Mouse (Mus musculus): ENCODE measurements around the gene Ttc28. TPM values are rescaled to one million over a fixed set of nuclear protein-coding genes. Genes with fewer than 3 reads are reported as not detected.

Ttc28 gene
- polyA plus RNA-seq, 1 experiment from 2014 or later: 3.5 TPM

- no peak; the same call in none of the 2 replicates for ATAC-seq (ENCODE audit: low FRiP score, low TSS enrichment)
- peak overlapping the region; percentile 21; the same call in 1 of the 2 replicates for H3K4me2 ChIP-seq (replicated peaks; ENCODE audit: low read depth)
Measured at GRCm38 (mm10) chr5:111207924-111208659, 328.5 kb downstream of the Ttc28 start.

DNA sequence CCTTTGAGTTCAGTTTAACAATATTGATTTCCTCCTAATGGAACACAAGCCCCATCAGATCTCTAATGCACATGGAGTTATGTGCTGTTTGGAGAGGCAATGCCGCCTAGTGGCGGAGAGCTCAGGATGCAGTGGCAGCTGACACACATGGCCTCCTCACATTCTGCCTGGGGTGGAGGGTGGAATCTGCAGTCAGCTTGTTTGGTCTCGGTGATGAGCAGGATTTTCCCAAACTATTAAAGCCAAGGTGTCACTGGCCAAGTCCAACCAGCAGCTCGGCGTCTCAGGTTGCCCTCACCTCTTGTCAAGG, 329.0 kb downstream of the Ttc28 start:
- TF ChIP-seq EP300 (optimal IDR thresholded peaks at IDR 0.05): no peak
- peak; percentile 94 for TF ChIP-seq CTCF (IDR thresholded peaks at IDR 0.05; ENCODE audit: low read depth)
- no peaks in the 10 kb centered on the region for H3K4me1 ChIP-seq (replicated peaks; ENCODE audit: control insufficient read depth, insufficient read depth)
- H3K27me3 ChIP-seq (ENCODE audit: control insufficient read depth, insufficient read depth, low read length): no peaks in the 10 kb centered on the region
- DNase-seq (ENCODE audit: low spot score) (peak; percentile 63), ATAC-seq (ENCODE audit: low FRiP score, low TSS enrichment) (peak; percentile 64; the same call in 1 of the 2 replicates)
- no peak overlapping the region for H3K4me2 ChIP-seq (replicated peaks; ENCODE audit: low read depth)
- H3K4me3 ChIP-seq (ENCODE audit: low read depth, low read length): no peak overlapping the region
- H3K9me3 ChIP-seq (ENCODE audit: control insufficient read depth, low read length): no peaks in the 10 kb centered on the region
- 41% methylated on average over 5 of the region's 5 CpGs for WGBS
- H3K27ac ChIP-seq (replicated peaks): no peak overlapping the region
- H3K36me3 ChIP-seq (ENCODE audit: control insufficient read depth, insufficient read depth, low read length): no peaks in the 10 kb centered on the region
- no peak overlapping the region for H3K9ac ChIP-seq (ENCODE audit: low read length)

More at GRCm38 (mm10) chr5:111207924-111208659, 328.5 kb downstream of the Ttc28 start:
- Histone ChIP-seq H3K9me3 (ENCODE audit: control insufficient read depth, low read length) (no peaks in the 10 kb centered on the region), H3K27me3 (ENCODE audit: control insufficient read depth, insufficient read depth, low read length) (no peaks in the 10 kb centered on the region), H3K9ac (ENCODE audit: low read length) (no peak overlapping the region), H3K27ac (replicated peaks) (no peak overlapping the region), H3K4me3 (ENCODE audit: low read depth, low read length) (no peak overlapping the region), H3K4me1 (replicated peaks; ENCODE audit: control insufficient read depth, insufficient read depth) (no peaks in the 10 kb centered on the region), H3K36me3 (ENCODE audit: control insufficient read depth, insufficient read depth, low read length) (no peaks in the 10 kb centered on the region)
- WGBS: 34% methylated on average over 8 of the region's 8 CpGs
- TF ChIP-seq CTCF (IDR thresholded peaks at IDR 0.05; ENCODE audit: low read depth) (peak; percentile 68), EP300 (optimal IDR thresholded peaks at IDR 0.05) (no peak)
- peak; percentile 36 for DNase-seq (ENCODE audit: low spot score)

DNA sequence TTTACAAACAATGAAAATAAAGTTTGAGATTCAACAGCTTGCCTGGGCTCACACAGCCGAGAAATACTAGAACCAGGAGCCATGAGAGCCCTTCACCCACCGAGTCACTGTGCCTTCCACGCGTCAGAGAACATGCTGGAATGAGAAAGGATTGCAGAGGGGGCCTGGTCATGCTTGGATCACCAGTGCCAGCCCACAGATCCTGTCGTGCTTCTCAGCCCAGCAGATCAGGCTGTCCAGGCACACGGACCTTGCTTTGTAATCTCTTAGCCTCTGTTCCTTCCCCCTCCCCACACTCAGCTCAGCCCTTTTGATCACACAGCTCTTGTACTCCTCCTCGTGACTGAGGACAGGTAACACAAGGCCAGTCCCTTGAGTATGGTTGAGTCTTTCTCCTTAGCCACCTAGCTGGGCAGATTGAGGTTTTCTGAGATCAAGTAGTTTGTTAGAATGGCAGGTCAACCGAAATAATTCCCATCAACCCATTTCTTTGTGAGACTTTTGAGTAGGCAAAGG, 334.4 kb downstream of the Ttc28 start:
- Histone ChIP-seq H3K4me2 (replicated peaks; ENCODE audit: low read depth) (no peak overlapping the region), H3K9ac (ENCODE audit: low read length) (no peak overlapping the region), H3K27me3 (ENCODE audit: control insufficient read depth, insufficient read depth, low read length) (no peaks in the 10 kb centered on the region), H3K36me3 (ENCODE audit: control insufficient read depth, insufficient read depth, low read length) (no peaks in the 10 kb centered on the region), H3K27ac (replicated peaks) (no peak overlapping the region), H3K9me3 (ENCODE audit: control insufficient read depth, low read length) (no peaks in the 10 kb centered on the region), H3K4me3 (ENCODE audit: low read depth, low read length) (no peak overlapping the region), H3K4me1 (replicated peaks; ENCODE audit: control insufficient read depth, insufficient read depth) (no peaks in the 10 kb centered on the region)
- no peak for TF ChIP-seq EP300 (optimal IDR thresholded peaks at IDR 0.05)
- TF ChIP-seq CTCF (IDR thresholded peaks at IDR 0.05; ENCODE audit: low read depth): peak; percentile 27; the same call in 1 of the 2 replicates
- no peak for ATAC-seq (ENCODE audit: low FRiP score, low TSS enrichment)
- no peak for DNase-seq (ENCODE audit: low spot score)
- WGBS: 63% methylated on average over 8 of the region's 8 CpGs

GRCm38 (mm10) chr5:111214890-111215289, 335.3 kb downstream of the Ttc28 start:
- no peak for DNase-seq (ENCODE audit: low spot score)
- Histone ChIP-seq H3K27ac (replicated peaks) (no peak overlapping the region), H3K4me1 (replicated peaks; ENCODE audit: control insufficient read depth, insufficient read depth) (no peaks in the 10 kb centered on the region), H3K4me2 (replicated peaks; ENCODE audit: low read depth) (no peak overlapping the region), H3K36me3 (ENCODE audit: control insufficient read depth, insufficient read depth, low read length) (no peaks in the 10 kb centered on the region), H3K9me3 (ENCODE audit: control insufficient read depth, low read length) (no peaks in the 10 kb centered on the region), H3K4me3 (ENCODE audit: low read depth, low read length) (no peak overlapping the region), H3K9ac (ENCODE audit: low read length) (no peak overlapping the region), H3K27me3 (ENCODE audit: control insufficient read depth, insufficient read depth, low read length) (no peaks in the 10 kb centered on the region)
- WGBS: 76% methylated on average over 12 of the region's 13 CpGs
- no peak for ATAC-seq (ENCODE audit: low FRiP score, low TSS enrichment)
- no peak for TF ChIP-seq CTCF (IDR thresholded peaks at IDR 0.05; ENCODE audit: low read depth)
- no peak for TF ChIP-seq EP300 (optimal IDR thresholded peaks at IDR 0.05)

DNA sequence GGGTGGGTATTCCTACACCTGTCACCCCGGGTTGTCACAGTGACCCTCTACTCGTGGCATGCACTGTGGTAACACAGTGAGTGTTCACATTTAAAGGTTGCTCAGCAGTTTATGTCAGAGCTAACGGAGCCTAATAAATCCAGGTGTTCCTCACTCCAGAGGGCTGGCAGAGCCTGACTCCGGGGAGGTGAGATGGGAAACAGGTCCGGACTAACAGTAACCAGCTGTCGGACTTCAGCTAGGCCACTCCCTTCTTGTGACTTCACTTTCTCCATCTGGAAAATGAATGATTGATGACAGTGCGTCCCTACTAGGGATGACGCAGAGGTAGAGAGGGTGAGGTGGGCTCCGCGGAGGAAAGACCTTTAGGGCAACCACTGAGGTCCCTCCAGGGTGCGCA, 336.1 kb downstream of the Ttc28 start:
- no peak overlapping the region for H3K4me3 ChIP-seq (ENCODE audit: low read depth, low read length)
- H3K4me1 ChIP-seq (replicated peaks; ENCODE audit: control insufficient read depth, insufficient read depth): no peaks in the 10 kb centered on the region
- H3K36me3 ChIP-seq (ENCODE audit: control insufficient read depth, insufficient read depth, low read length): no peaks in the 10 kb centered on the region
- no peaks in the 10 kb centered on the region for H3K9me3 ChIP-seq (ENCODE audit: control insufficient read depth, low read length)
- H3K9ac ChIP-seq (ENCODE audit: low read length): no peak overlapping the region
- H3K27me3 ChIP-seq (ENCODE audit: control insufficient read depth, insufficient read depth, low read length): no peaks in the 10 kb centered on the region
- TF ChIP-seq EP300 (optimal IDR thresholded peaks at IDR 0.05) (no peak), CTCF (IDR thresholded peaks at IDR 0.05; ENCODE audit: low read depth) (no peak)
- peak; percentile 60 for ATAC-seq (ENCODE audit: low FRiP score, low TSS enrichment)
- DNase-seq (ENCODE audit: low spot score): no peak
- WGBS: 31% methylated on average over 11 of the region's 11 CpGs
- H3K27ac ChIP-seq (replicated peaks): no peak overlapping the region
- no peak overlapping the region for H3K4me2 ChIP-seq (replicated peaks; ENCODE audit: low read depth)

- Histone ChIP-seq H3K4me3 (ENCODE audit: low read depth, low read length) (no peak overlapping the region), H3K27me3 (ENCODE audit: control insufficient read depth, insufficient read depth, low read length) (no peaks in the 10 kb centered on the region), H3K27ac (replicated peaks) (no peak overlapping the region), H3K4me1 (replicated peaks; ENCODE audit: control insufficient read depth, insufficient read depth) (no peaks in the 10 kb centered on the region), H3K36me3 (ENCODE audit: control insufficient read depth, insufficient read depth, low read length) (no peaks in the 10 kb centered on the region), H3K9me3 (ENCODE audit: control insufficient read depth, low read length) (no peaks in the 10 kb centered on the region), H3K4me2 (replicated peaks; ENCODE audit: low read depth) (no peak overlapping the region), H3K9ac (ENCODE audit: low read length) (no peak overlapping the region)
- 72% methylated on average over 9 of the region's 9 CpGs for WGBS
- TF ChIP-seq CTCF (IDR thresholded peaks at IDR 0.05; ENCODE audit: low read depth) (no peak), EP300 (optimal IDR thresholded peaks at IDR 0.05) (no peak)
- DNase-seq (ENCODE audit: low spot score): no peak
- no peak for ATAC-seq (ENCODE audit: low FRiP score, low TSS enrichment)
Measured at GRCm38 (mm10) chr5:111216166-111216565, 336.6 kb downstream of the Ttc28 start.

Data from stomach, postnatal 0 days (tissue).